Mouse (Mus musculus) bone marrow, adult 2 months (tissue): ENCODE results near the gene Chmp6.

Source experiments
- CTCF ChIP-seq: fragments of 200-500 bp; IDR thresholded peaks from 2 replicates; pipeline ENCODE4 v1.5.1; 2011; ENCODE audit warnings: low read length, control low read depth; ENCODE audit not compliant: control insufficient read depth, insufficient read depth
- POLR2A ChIP-seq: fragments of 200-500 bp; IDR thresholded peaks from 2 replicates; pipeline ENCODE4 v1.6.1; 2011; ENCODE audit warnings: low read depth, mild to moderate bottlenecking, control low read depth, low read length, borderline replicate concordance; ENCODE audit not compliant: control insufficient read depth

DNA sequence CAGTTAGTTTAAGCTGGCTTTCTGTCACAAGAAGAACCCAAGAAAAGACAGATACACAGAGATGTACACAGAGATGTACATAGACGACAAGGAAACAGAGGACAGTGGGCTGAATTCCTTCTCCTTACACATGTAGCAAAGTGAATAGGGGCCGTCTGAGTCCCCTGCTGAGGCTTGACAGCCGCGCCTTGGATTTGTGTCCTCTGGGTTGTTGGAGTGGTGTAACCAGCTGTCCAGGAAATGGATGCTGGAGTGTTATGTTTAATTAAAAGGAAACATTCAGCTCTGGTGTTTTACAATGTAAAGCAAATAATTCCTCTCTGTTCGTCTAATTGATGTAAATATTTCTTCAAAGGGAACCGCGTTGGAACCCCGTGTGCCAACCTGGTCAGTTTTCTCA lies 28.6 kb downstream of the Chmp6 start:
- TF ChIP-seq CTCF (no peak), POLR2A (no peak)
